Mouse (Mus musculus): ENCODE measurements at regions not wholly inside any gene's neighbourhood (a gene's known extent, or its start where the extent isn't known, plus 50 kb on each side); places are given as distances from the start of the nearest gene placed in this dataset.

GRCm38 (mm10) chr5:118888131-118888530, 327.7 kb downstream of the Med13l start:
- H3K9me3 ChIP-seq (replicated peaks) = no peaks in the 10 kb centered on the region
- no peak overlapping the region for H3K9ac ChIP-seq
- H3K27ac ChIP-seq = no peak overlapping the region
- no peak for ATAC-seq (ENCODE audit: low FRiP score)
- H3K27me3 ChIP-seq = no peaks in the 10 kb centered on the region
- H3K36me3 ChIP-seq = no peaks in the 10 kb centered on the region
- H3K4me1 ChIP-seq = peaks cover 4% of the 10 kb centered on the region; the same call in 1 of the 2 replicates
- 92% methylated on average over 11 of the region's 11 CpGs for WGBS
- no peak overlapping the region for H3K4me3 ChIP-seq
- H3K4me2 ChIP-seq (replicated peaks) = no peak overlapping the region

- H3K27ac ChIP-seq = no peak overlapping the region
- no peak overlapping the region for H3K4me2 ChIP-seq (replicated peaks)
- no peaks in the 10 kb centered on the region for H3K36me3 ChIP-seq
- 72% methylated on average over 6 of the region's 6 CpGs for WGBS
- no peak overlapping the region for H3K4me3 ChIP-seq
- H3K4me1 ChIP-seq = peaks cover 4% of the 10 kb centered on the region; the same call in 1 of the 2 replicates
- no peak overlapping the region for H3K9ac ChIP-seq
- no peak for ATAC-seq (ENCODE audit: low FRiP score)
- no peaks in the 10 kb centered on the region for H3K9me3 ChIP-seq (replicated peaks)
- no peaks in the 10 kb centered on the region for H3K27me3 ChIP-seq
Observed at GRCm38 (mm10) chr5:118891131-118891530, 330.7 kb downstream of the Med13l start.

GRCm38 (mm10) chr5:118908224-118908623, 347.7 kb downstream of the Med13l start:
- no peak overlapping the region for H3K9ac ChIP-seq
- WGBS = 71% methylated on average over 7 of the region's 7 CpGs
- no peak overlapping the region for H3K27ac ChIP-seq
- 0 out of 2 replicates have a peak, but pooled peaks cover 2% of the 10 kb centered on the region for H3K9me3 ChIP-seq (replicated peaks)
- no peaks in the 10 kb centered on the region for H3K27me3 ChIP-seq
- H3K4me3 ChIP-seq = no peak overlapping the region
- no peak overlapping the region for H3K4me2 ChIP-seq (replicated peaks)
- no peaks in the 10 kb centered on the region for H3K4me1 ChIP-seq
- ATAC-seq (ENCODE audit: low FRiP score) = no peak
- no peaks in the 10 kb centered on the region for H3K36me3 ChIP-seq

GRCm38 (mm10) chr5:118909756-118910155, 349.3 kb downstream of the Med13l start:
- 92% methylated on average over 6 of the region's 6 CpGs for WGBS
- 0 out of 2 replicates have a peak, but pooled peaks cover 5% of the 10 kb centered on the region for H3K4me1 ChIP-seq
- no peak for ATAC-seq (ENCODE audit: low FRiP score)

GRCm38 (mm10) chr5:118914191-118914750, 353.8 kb downstream of the Med13l start:
- Histone ChIP-seq H3K9me3 (replicated peaks) (no peaks in the 10 kb centered on the region), H3K4me3 (no peak overlapping the region), H3K27ac (no peak overlapping the region), H3K27me3 (no peaks in the 10 kb centered on the region), H3K36me3 (no peaks in the 10 kb centered on the region), H3K4me2 (replicated peaks) (no peak overlapping the region), H3K4me1 (0 out of 2 replicates have a peak, but pooled peaks cover 5% of the 10 kb centered on the region), H3K9ac (no peak overlapping the region)
- ATAC-seq (ENCODE audit: low FRiP score) = no peak
- 44% methylated on average over 6 of the region's 6 CpGs for WGBS

More at GRCm38 (mm10) chr5:118909756-118910155, 349.3 kb downstream of the Med13l start:
- H3K9me3 ChIP-seq (replicated peaks) = no peaks in the 10 kb centered on the region
- no peaks in the 10 kb centered on the region for H3K27me3 ChIP-seq
- no peak overlapping the region for H3K27ac ChIP-seq
- H3K36me3 ChIP-seq = no peaks in the 10 kb centered on the region
- no peak overlapping the region for H3K9ac ChIP-seq
- H3K4me2 ChIP-seq (replicated peaks) = no peak overlapping the region
- H3K4me3 ChIP-seq = no peak overlapping the region

GRCm38 (mm10) chr5:118923357-118923756, 362.9 kb downstream of the Med13l start:
- no peak overlapping the region for H3K4me3 ChIP-seq
- no peak overlapping the region for H3K27ac ChIP-seq
- peaks cover 12% of the 10 kb centered on the region for H3K27me3 ChIP-seq
- H3K4me2 ChIP-seq (replicated peaks) = no peak overlapping the region
- ATAC-seq (ENCODE audit: low FRiP score) = no peak
- WGBS = 89% methylated on average over 7 of the region's 7 CpGs
- no peaks in the 10 kb centered on the region for H3K4me1 ChIP-seq
- H3K9ac ChIP-seq = no peak overlapping the region
- no peaks in the 10 kb centered on the region for H3K9me3 ChIP-seq (replicated peaks)
- H3K36me3 ChIP-seq = no peaks in the 10 kb centered on the region

DNA sequence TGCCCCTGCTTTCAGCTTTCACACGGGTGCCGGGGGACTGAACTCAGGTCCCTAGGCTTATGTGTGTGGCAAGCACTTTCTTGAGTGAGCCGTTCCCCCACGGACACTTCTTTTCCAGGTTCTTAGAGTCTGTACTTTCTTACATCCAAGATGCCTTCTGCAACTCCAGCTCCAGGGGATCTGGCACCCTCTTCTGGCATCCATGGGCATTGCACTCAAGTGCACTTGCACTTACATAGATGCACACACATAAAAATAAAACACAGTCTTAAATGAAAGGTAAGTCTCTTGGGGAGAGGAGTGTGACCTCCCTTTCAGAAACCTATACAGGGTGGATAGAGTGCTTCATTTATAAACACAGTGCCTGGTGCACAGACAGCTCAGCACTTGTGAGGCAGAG, 368.6 kb downstream of the Med13l start:
- H3K4me3 ChIP-seq = no peak overlapping the region
- WGBS = 97% methylated on average over 4 of the region's 4 CpGs

DNA sequence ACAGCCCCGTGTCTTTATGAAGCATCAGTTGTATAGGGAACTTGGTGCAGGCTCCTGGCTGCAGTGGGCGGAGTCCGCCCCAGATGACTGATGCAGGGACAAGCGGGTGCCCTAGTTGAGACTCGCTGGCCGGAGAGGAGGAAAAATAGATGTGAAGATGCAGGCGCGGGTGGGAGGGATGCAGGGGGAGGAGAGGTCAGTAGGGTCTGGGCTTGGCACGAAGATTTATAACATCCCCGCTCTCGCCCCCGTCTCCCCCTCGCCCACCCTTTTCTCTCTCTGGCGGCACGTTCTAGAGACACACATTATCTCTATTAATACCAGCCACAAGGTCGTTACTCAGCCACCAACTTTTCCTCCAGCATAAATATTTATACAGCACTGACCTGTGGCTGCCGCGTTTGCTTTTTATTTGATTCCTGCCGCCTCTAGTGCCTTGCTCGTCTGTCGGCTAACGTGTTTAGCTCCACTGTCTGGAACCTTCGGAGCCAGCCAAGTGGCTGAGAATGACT, 369.6 kb downstream of the Med13l start:
- Histone ChIP-seq H3K4me2 (replicated peaks) (peak overlapping the region; percentile 48), H3K36me3 (no peaks in the 10 kb centered on the region), H3K4me1 (peaks cover 11% of the 10 kb centered on the region), H3K27ac (no peak overlapping the region), H3K9ac (peak overlapping the region; percentile 19; the same call in 1 of the 2 replicates), H3K9me3 (replicated peaks) (no peaks in the 10 kb centered on the region), H3K27me3 (peaks cover 36% of the 10 kb centered on the region), H3K4me3 (peak overlapping the region; percentile 9)
- 11% methylated on average over 23 of the region's 23 CpGs for WGBS
- no peak for ATAC-seq (ENCODE audit: low FRiP score)

More for the DNA sequence above, 368.6 kb downstream of the Med13l start:
- H3K36me3 ChIP-seq = no peaks in the 10 kb centered on the region
- H3K27ac ChIP-seq = no peak overlapping the region
- ATAC-seq (ENCODE audit: low FRiP score) = no peak
- H3K4me2 ChIP-seq (replicated peaks) = no peak overlapping the region
- no peaks in the 10 kb centered on the region for H3K9me3 ChIP-seq (replicated peaks)
- peaks cover 11% of the 10 kb centered on the region for H3K4me1 ChIP-seq
- H3K9ac ChIP-seq = no peak overlapping the region
- peaks cover 36% of the 10 kb centered on the region for H3K27me3 ChIP-seq

DNA sequence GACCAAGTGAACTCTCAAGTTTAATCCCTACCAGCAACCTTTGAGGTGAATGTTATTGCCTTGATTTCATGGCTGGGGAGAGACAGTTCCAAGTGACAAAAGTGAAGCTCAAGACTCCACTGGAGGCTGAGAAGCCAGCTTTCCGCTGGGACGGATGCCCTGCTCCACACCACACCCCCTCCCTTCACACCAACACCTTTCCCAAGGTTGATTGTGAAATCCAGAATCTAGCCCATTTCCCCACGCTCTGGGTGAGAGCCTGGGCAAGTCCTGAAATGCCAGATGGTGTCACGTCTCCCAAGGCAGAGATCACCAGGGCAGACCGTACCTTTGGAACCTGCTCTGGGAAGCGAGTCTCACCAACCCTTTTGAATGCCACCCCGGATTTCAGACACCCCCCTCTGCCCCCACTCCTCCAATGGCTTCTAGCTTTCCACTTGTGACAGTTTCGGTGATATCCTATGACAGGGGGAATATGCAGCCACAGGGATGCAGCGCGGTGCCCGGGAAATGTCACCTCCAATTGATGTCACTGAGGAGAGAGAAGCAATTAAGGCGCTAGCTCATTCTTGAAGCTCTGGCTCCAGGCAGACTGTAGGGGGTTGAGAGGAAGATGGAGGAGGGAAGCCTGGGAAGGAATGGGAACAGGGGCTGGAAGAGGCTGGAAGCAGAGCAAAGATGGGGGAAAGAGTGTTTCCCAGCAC, 379.0 kb downstream of the Med13l start:
- H3K4me3 ChIP-seq = no peak overlapping the region
- 0 out of 2 replicates have a peak, but pooled peaks cover 3% of the 10 kb centered on the region for H3K27me3 ChIP-seq
- H3K36me3 ChIP-seq = no peaks in the 10 kb centered on the region
- 77% methylated on average over 12 of the region's 12 CpGs for WGBS
- ATAC-seq (ENCODE audit: low FRiP score) = no peak
- no peak overlapping the region for H3K4me2 ChIP-seq (replicated peaks)
- no peaks in the 10 kb centered on the region for H3K9me3 ChIP-seq (replicated peaks)
- no peaks in the 10 kb centered on the region for H3K4me1 ChIP-seq
- no peak overlapping the region for H3K9ac ChIP-seq
- no peak overlapping the region for H3K27ac ChIP-seq

DNA sequence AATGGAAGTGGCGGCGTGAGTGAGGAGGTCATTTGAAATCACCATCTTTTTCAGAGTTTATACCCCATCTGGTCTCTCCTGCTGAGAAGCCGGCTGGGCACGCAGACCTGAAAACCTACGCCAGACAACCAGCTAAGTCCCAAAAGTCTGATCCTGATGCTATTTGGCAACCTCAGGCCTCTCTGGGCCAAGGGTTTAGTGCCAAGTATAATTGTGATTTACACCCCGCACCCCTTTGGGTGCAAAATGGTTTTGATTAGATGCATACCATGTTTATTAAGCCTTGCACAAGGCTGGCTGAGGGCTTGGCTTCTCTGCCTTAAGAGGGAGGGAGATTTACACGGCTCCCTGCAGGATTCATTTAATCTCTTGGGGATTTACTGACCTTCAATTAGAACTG, 383.8 kb downstream of the Med13l start:
- ATAC-seq (ENCODE audit: low FRiP score) = no peak
- H3K27ac ChIP-seq = no peak overlapping the region
- H3K9me3 ChIP-seq (replicated peaks) = no peaks in the 10 kb centered on the region
- H3K4me2 ChIP-seq (replicated peaks) = no peak overlapping the region
- WGBS = 43% methylated on average over 7 of the region's 7 CpGs
- no peaks in the 10 kb centered on the region for H3K36me3 ChIP-seq
- H3K4me3 ChIP-seq = no peak overlapping the region
- no peak overlapping the region for H3K9ac ChIP-seq
- 0 out of 2 replicates have a peak, but pooled peaks cover 3% of the 10 kb centered on the region for H3K27me3 ChIP-seq
- peaks cover 8% of the 10 kb centered on the region for H3K4me1 ChIP-seq

DNA sequence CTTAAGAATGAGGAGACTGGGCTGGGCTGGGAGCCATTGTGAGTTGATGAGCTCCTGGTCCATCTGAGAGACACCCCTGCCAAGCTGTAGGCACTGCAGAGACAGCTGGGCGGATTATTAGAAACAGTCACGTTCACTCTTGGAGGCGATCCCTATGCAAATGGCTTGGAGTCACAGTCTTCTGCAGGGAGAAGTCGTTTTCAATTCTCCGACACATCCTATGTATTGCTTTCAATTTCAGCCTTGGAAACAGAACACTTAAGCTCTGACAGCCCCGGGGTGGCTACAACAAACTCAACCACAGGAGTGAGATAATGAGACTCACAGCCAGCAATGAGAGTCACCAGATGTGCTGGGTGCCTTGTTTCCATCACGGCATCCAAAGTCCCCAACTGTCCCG, 385.6 kb downstream of the Med13l start:
- WGBS = 32% methylated on average over 8 of the region's 8 CpGs
- H3K27me3 ChIP-seq = 0 out of 2 replicates have a peak, but pooled peaks cover 3% of the 10 kb centered on the region

DNA sequence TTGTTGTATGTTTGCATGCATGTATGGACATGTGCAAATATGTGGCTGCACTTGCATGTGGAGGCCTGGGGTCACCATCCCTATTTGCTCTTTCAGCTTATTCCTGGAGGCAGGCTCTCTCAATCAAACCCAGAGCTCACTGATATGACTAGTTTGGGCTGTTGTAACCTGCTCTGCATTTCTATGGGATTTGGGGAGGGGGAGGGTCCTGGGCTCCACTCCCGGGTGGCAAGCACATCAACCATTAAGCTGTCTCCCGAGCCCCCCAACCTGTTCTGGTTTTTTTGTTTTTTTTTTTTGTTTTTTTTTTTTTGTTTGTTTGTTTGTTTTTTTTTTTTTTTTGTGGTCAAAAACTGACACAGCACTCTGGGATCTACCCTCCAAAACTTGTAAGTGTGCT, 386.5 kb downstream of the Med13l start:
- no peak overlapping the region for H3K9ac ChIP-seq
- H3K4me3 ChIP-seq = no peak overlapping the region
- H3K27ac ChIP-seq = no peak overlapping the region
- no peak for ATAC-seq (ENCODE audit: low FRiP score)
- WGBS = 26% methylated on average over 2 of the region's 2 CpGs
- no peaks in the 10 kb centered on the region for H3K9me3 ChIP-seq (replicated peaks)
- peaks cover 8% of the 10 kb centered on the region for H3K4me1 ChIP-seq
- H3K27me3 ChIP-seq = 0 out of 2 replicates have a peak, but pooled peaks cover 3% of the 10 kb centered on the region
- H3K36me3 ChIP-seq = no peaks in the 10 kb centered on the region
- H3K4me2 ChIP-seq (replicated peaks) = no peak overlapping the region

More for the DNA sequence above, 385.6 kb downstream of the Med13l start:
- Histone ChIP-seq H3K9ac (no peak overlapping the region), H3K27ac (no peak overlapping the region), H3K4me1 (peaks cover 8% of the 10 kb centered on the region), H3K9me3 (replicated peaks) (no peaks in the 10 kb centered on the region), H3K36me3 (no peaks in the 10 kb centered on the region), H3K4me3 (no peak overlapping the region), H3K4me2 (replicated peaks) (no peak overlapping the region)
- ATAC-seq (ENCODE audit: low FRiP score) = no peak
